Mouse (Mus musculus) heart, embryonic 13.5 days (tissue): ENCODE results near the gene Srgap3. TPM values are rescaled to one million over a fixed set of nuclear protein-coding genes. Genes with fewer than 3 reads are reported as not detected.
A peak's percentile ranks its signal among the peaks of the same experiment; 100 is the strongest.

Source experiments
- ATAC-seq: fragments of 200-750 bp; cut with Nextera tagmentation; 2 replicates; pipeline ENCODE4 v1.8.0; 2017; ENCODE audit warnings: moderate TSS enrichment; ENCODE audit not compliant: insufficient number of reproducible peaks, low FRiP score, low TSS enrichment; ENCODE audit errors: extremely low read depth
- H3K27ac ChIP-seq: fragments of 300-500 bp; sonication (generic); replicated peaks from 2 replicates; pipeline ENCODE4 v1.5.1; 2015; ENCODE audit warnings: moderate library complexity, mild to moderate bottlenecking, inconsistent platforms
- H3K27me3 ChIP-seq: fragments of 300-500 bp; sonication (generic); replicated peaks from 2 replicates; pipeline ENCODE4 v1.6.1; 2015; ENCODE audit warnings: mild to moderate bottlenecking, inconsistent platforms
- H3K36me3 ChIP-seq: fragments of 300-500 bp; sonication (generic); 2 replicates; pipeline ENCODE4 v1.6.1; 2015; ENCODE audit warnings: mild to moderate bottlenecking, inconsistent platforms
- H3K4me1 ChIP-seq: fragments of 300-500 bp; sonication (generic); 2 replicates; pipeline ENCODE4 v1.6.1; 2015; ENCODE audit warnings: inconsistent platforms
- H3K4me2 ChIP-seq: fragments of 300-500 bp; sonication (generic); 2 replicates; pipeline ENCODE4 v1.6.1; 2015; ENCODE audit warnings: inconsistent platforms, mild to moderate bottlenecking, moderate library complexity
- H3K4me3 ChIP-seq: fragments of 300-500 bp; sonication (generic); 2 replicates; pipeline ENCODE4 v1.5.1; 2015; ENCODE audit warnings: moderate library complexity, mild to moderate bottlenecking, inconsistent platforms
- H3K9ac ChIP-seq: fragments of 300-500 bp; sonication (generic); 2 replicates; pipeline ENCODE4 v1.6.1; 2015; ENCODE audit warnings: inconsistent platforms, mild to moderate bottlenecking, moderate library complexity
- H3K9me3 ChIP-seq: fragments of 300-500 bp; sonication (generic); 2 replicates; pipeline ENCODE4 v1.6.1; 2016; ENCODE audit warnings: inconsistent platforms
- WGBS: fragments of 180-500 bp; shearing (Covaris S2); methylation state at CpG from one replicate; pipeline ENCODE4 v1.1.7; 2015; ENCODE audit warnings: mixed read lengths; 5-methylcytosine and 5-hydroxymethylcytosine counted together
- polyA plus RNA-seq: library from polyadenylated mRNA; unstranded; fragments of >200 nt; fragmentation: Nextera tagmentation; extraction: Ambion mirVana; gene quantifications from 2 replicates; pipeline ENCODE4 v1.2.1, GENCODE M21; 2015

Gene Srgap3
- polyA plus RNA-seq, result 0.60 and 1.0 TPM in 2 replicates

- 1% methylated on average over 31 of the region's 31 CpGs for WGBS
- Histone ChIP-seq H3K4me3 (peak within 1 kb of the TSS; percentile 63), H3K36me3 (no peaks in the 10 kb centered on the region), H3K9ac (peak within 1 kb of the TSS; percentile 81), H3K27me3 (peaks cover 12% of the 10 kb centered on the region), H3K9me3 (no peaks in the 10 kb centered on the region), H3K27ac (peak within 1 kb of the TSS; percentile 64), H3K4me2 (peak within 1 kb of the TSS; percentile 86), H3K4me1 (peaks cover 34% of the 10 kb centered on the region)
- peak; percentile 59; the same call in 1 of the 2 replicates for ATAC-seq
These were observed at the start of gene Srgap3 for GRCm38 (mm10) chr6:112946895-112947436. Srgap3 (minus strand) TSS chr6:112947266.

GRCm38 (mm10) chr6:112995708-112996107 is 48.6 kb upstream of the Srgap3 start:
- WGBS, result 26% methylated on average over 1 of the region's 1 CpGs
- no peak for ATAC-seq

GRCm38 (mm10) chr6:112990119-112990518 is 43.1 kb upstream of the Srgap3 start:
- Histone ChIP-seq H3K4me3 (no peak overlapping the region), H3K4me2 (no peak overlapping the region), H3K27ac (no peak overlapping the region), H3K9me3 (no peaks in the 10 kb centered on the region), H3K4me1 (no peaks in the 10 kb centered on the region), H3K9ac (no peak overlapping the region), H3K27me3 (no peaks in the 10 kb centered on the region; the same call in 1 of the 2 replicates), H3K36me3 (no peaks in the 10 kb centered on the region)
- ATAC-seq, result no peak
- 42% methylated on average over 1 of the region's 1 CpGs for WGBS

More at GRCm38 (mm10) chr6:112995708-112996107, 48.6 kb upstream of the Srgap3 start:
- Histone ChIP-seq H3K36me3 (no peaks in the 10 kb centered on the region), H3K4me2 (no peak overlapping the region), H3K9me3 (no peaks in the 10 kb centered on the region), H3K4me3 (no peak overlapping the region), H3K27ac (no peak overlapping the region), H3K4me1 (no peaks in the 10 kb centered on the region), H3K9ac (no peak overlapping the region), H3K27me3 (peaks cover 14% of the 10 kb centered on the region; the same call in 1 of the 2 replicates)

GRCm38 (mm10) chr6:112985362-112986314 is 38.6 kb upstream of the Srgap3 start:
- H3K4me2 ChIP-seq, result no peak overlapping the region
- H3K4me1 ChIP-seq, result no peaks in the 10 kb centered on the region
- ATAC-seq, result no peak
- no peaks in the 10 kb centered on the region for H3K36me3 ChIP-seq
- no peak overlapping the region for H3K27ac ChIP-seq
- no peak overlapping the region for H3K4me3 ChIP-seq
- peaks cover 6% of the 10 kb centered on the region for H3K27me3 ChIP-seq
- WGBS, result 54% methylated on average over 9 of the region's 9 CpGs
- no peak overlapping the region for H3K9ac ChIP-seq
- no peaks in the 10 kb centered on the region for H3K9me3 ChIP-seq

GRCm38 (mm10) chr6:112982241-112982640 is 35.2 kb upstream of the Srgap3 start:
- Histone ChIP-seq H3K9me3 (no peaks in the 10 kb centered on the region), H3K27ac (no peak overlapping the region), H3K4me3 (no peak overlapping the region), H3K36me3 (no peaks in the 10 kb centered on the region), H3K9ac (no peak overlapping the region), H3K27me3 (peaks cover 6% of the 10 kb centered on the region), H3K4me1 (no peaks in the 10 kb centered on the region), H3K4me2 (no peak overlapping the region)
- 39% methylated on average over 7 of the region's 7 CpGs for whole genome bisulfite sequencing
- ATAC-seq, result no peak

- Histone ChIP-seq H3K36me3 (no peaks in the 10 kb centered on the region), H3K27ac (no peak overlapping the region), H3K4me3 (no peak overlapping the region), H3K4me1 (0 out of 2 replicates have a peak, but pooled peaks cover 6% of the 10 kb centered on the region), H3K27me3 (peaks cover 6% of the 10 kb centered on the region; the same call in 1 of the 2 replicates), H3K4me2 (no peak overlapping the region), H3K9ac (no peak overlapping the region), H3K9me3 (no peaks in the 10 kb centered on the region)
- no peak for ATAC-seq
- 73% methylated on average over 3 of the region's 3 CpGs for WGBS
These were observed 31.9 kb upstream of the Srgap3 start for GRCm38 (mm10) chr6:112978947-112979346.

GRCm38 (mm10) chr6:112977246-112977645 is 30.2 kb upstream of the Srgap3 start:
- no peak overlapping the region for H3K27ac ChIP-seq
- peaks cover 16% of the 10 kb centered on the region; the same call in 1 of the 2 replicates for H3K4me1 ChIP-seq
- H3K4me2 ChIP-seq, result no peak overlapping the region
- no peak for ATAC-seq
- H3K27me3 ChIP-seq, result peaks cover 5% of the 10 kb centered on the region; the same call in 1 of the 2 replicates
- no peaks in the 10 kb centered on the region for H3K36me3 ChIP-seq
- H3K4me3 ChIP-seq, result no peak overlapping the region
- WGBS, result 82% methylated on average over 4 of the region's 4 CpGs
- no peaks in the 10 kb centered on the region for H3K9me3 ChIP-seq
- no peak overlapping the region for H3K9ac ChIP-seq

- no peak overlapping the region for H3K4me2 ChIP-seq
- no peak overlapping the region for H3K4me3 ChIP-seq
- peaks cover 22% of the 10 kb centered on the region for H3K4me1 ChIP-seq
- H3K9me3 ChIP-seq, result no peaks in the 10 kb centered on the region
- H3K27me3 ChIP-seq, result no peaks in the 10 kb centered on the region
- H3K9ac ChIP-seq, result no peak overlapping the region
- no peak for ATAC-seq
- H3K36me3 ChIP-seq, result no peaks in the 10 kb centered on the region
- no peak overlapping the region for H3K27ac ChIP-seq
These were observed 29.5 kb upstream of the Srgap3 start for GRCm38 (mm10) chr6:112976541-112976940.

- WGBS, result 85% methylated on average over 16 of the region's 16 CpGs
- Histone ChIP-seq H3K27ac (no peak overlapping the region), H3K36me3 (no peaks in the 10 kb centered on the region), H3K9me3 (no peaks in the 10 kb centered on the region), H3K4me2 (no peak overlapping the region), H3K4me3 (no peak overlapping the region), H3K27me3 (no peaks in the 10 kb centered on the region), H3K9ac (no peak overlapping the region), H3K4me1 (peaks cover 26% of the 10 kb centered on the region)
- ATAC-seq, result no peak
These were observed 29.1 kb upstream of the Srgap3 start for GRCm38 (mm10) chr6:112976136-112976535.

GRCm38 (mm10) chr6:112973786-112974720 is 27.0 kb upstream of the Srgap3 start:
- peaks cover 28% of the 10 kb centered on the region for H3K4me1 ChIP-seq
- no peak for ATAC-seq
- WGBS, result 65% methylated on average over 19 of the region's 19 CpGs
- H3K9ac ChIP-seq, result no peak overlapping the region
- no peaks in the 10 kb centered on the region for H3K36me3 ChIP-seq
- H3K9me3 ChIP-seq, result no peaks in the 10 kb centered on the region
- H3K4me3 ChIP-seq, result no peak overlapping the region
- H3K27ac ChIP-seq, result 0 out of 2 replicates have a peak overlapping the region, but pooled peaks have one; percentile 16
- H3K4me2 ChIP-seq, result no peak overlapping the region
- no peaks in the 10 kb centered on the region for H3K27me3 ChIP-seq
